Mouse (Mus musculus): ENCODE data around the gene Twist1. TPM values are rescaled to one million over a fixed set of nuclear protein-coding genes. Genes with fewer than 3 reads are reported as not detected.
A peak's percentile ranks its signal among the peaks of the same experiment; 100 is the strongest.

The Twist1 gene
- polyA plus RNA-seq, 1 experiment from 2014 or later = 46.6 TPM

- peak; percentile 37; the same call in 1 of the 2 replicates for ATAC-seq (ENCODE audit: low FRiP score, low read depth)
- Histone ChIP-seq H3K4me2 (replicated peaks) (peak overlapping the region; percentile 80), H3K9me3 (no peaks in the 10 kb centered on the region), H3K9ac (peak overlapping the region; percentile 66), H3K4me3 (peak overlapping the region; percentile 43), H3K4me1 (peaks cover 47% of the 10 kb centered on the region), H3K27ac (peak overlapping the region; percentile 90), H3K36me3 (0 out of 2 replicates have a peak, but pooled peaks cover 3% of the 10 kb centered on the region), H3K27me3 (peaks cover 15% of the 10 kb centered on the region; the same call in 1 of the 2 replicates)
- WGBS = under 1% methylated on average over 37 of the region's 37 CpGs
Measured at GRCm38 (mm10) chr12:33968041-33968897, 10.8 kb downstream of the Twist1 start.

- WGBS = 31% methylated on average over 4 of the region's 4 CpGs
Measured at GRCm38 (mm10) chr12:33968898-33969178, 11.4 kb downstream of the Twist1 start.

DNA sequence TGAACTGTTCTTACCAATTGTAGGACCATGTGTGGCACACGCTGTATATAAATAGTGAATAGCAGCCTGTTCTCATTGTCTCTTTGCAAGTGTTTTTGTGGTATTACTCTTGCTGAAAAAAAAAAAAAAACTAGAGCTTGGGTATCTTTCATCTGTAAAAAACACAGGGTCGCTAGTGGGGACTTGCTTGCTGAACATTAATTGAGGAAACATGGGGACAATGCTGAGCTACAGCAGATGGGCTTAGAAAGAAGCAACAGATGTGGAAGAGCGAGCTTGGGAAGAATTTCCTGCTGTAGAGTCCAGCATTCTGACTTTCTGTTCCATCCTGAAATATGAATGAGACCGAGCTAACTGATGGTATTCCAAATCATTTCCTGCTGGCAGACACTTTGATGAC is 22.7 kb downstream of the Twist1 start:
- no peak for ATAC-seq (ENCODE audit: low FRiP score, low read depth)

More at GRCm38 (mm10) chr12:33968898-33969178, 11.4 kb downstream of the Twist1 start:
- ATAC-seq (ENCODE audit: low FRiP score, low read depth) = no peak
- Histone ChIP-seq H3K4me3 (peak overlapping the region; percentile 43), H3K27me3 (peaks cover 12% of the 10 kb centered on the region; the same call in 1 of the 2 replicates), H3K4me2 (replicated peaks) (peak overlapping the region; percentile 80), H3K27ac (peak overlapping the region; percentile 90; the same call in 1 of the 2 replicates), H3K36me3 (0 out of 2 replicates have a peak, but pooled peaks cover 3% of the 10 kb centered on the region), H3K9ac (peak overlapping the region; percentile 66; the same call in 1 of the 2 replicates), H3K4me1 (peaks cover 41% of the 10 kb centered on the region), H3K9me3 (no peaks in the 10 kb centered on the region)

GRCm38 (mm10) chr12:33981433-33981832 is 24.0 kb downstream of the Twist1 start:
- H3K4me2 ChIP-seq (replicated peaks) = 0 out of 2 replicates have a peak overlapping the region, but pooled peaks have one; percentile 17
- no peaks in the 10 kb centered on the region for H3K27me3 ChIP-seq
- H3K36me3 ChIP-seq = no peaks in the 10 kb centered on the region
- no peak overlapping the region for H3K9ac ChIP-seq
- 7% methylated on average over 7 of the region's 7 CpGs for WGBS
- no peaks in the 10 kb centered on the region for H3K9me3 ChIP-seq
- ATAC-seq (ENCODE audit: low FRiP score, low read depth) = no peak
- no peak overlapping the region for H3K4me3 ChIP-seq
- H3K27ac ChIP-seq = no peak overlapping the region
- H3K4me1 ChIP-seq = peaks cover 7% of the 10 kb centered on the region

More for the DNA sequence above, 22.7 kb downstream of the Twist1 start:
- H3K27me3 ChIP-seq = no peaks in the 10 kb centered on the region
- no peak overlapping the region for H3K27ac ChIP-seq
- H3K9me3 ChIP-seq = no peaks in the 10 kb centered on the region
- H3K4me3 ChIP-seq = no peak overlapping the region
- H3K9ac ChIP-seq = no peak overlapping the region
- no peaks in the 10 kb centered on the region for H3K36me3 ChIP-seq
- WGBS = 62% methylated on average over 4 of the region's 4 CpGs
- peaks cover 7% of the 10 kb centered on the region for H3K4me1 ChIP-seq
- H3K4me2 ChIP-seq (replicated peaks) = no peak overlapping the region

GRCm38 (mm10) chr12:33993127-33993526 is 35.7 kb downstream of the Twist1 start:
- 88% methylated on average over 3 of the region's 3 CpGs for WGBS

More at GRCm38 (mm10) chr12:33993127-33993526, 35.7 kb downstream of the Twist1 start:
- Histone ChIP-seq H3K9ac (no peak overlapping the region), H3K9me3 (no peaks in the 10 kb centered on the region), H3K4me3 (no peak overlapping the region), H3K27ac (no peak overlapping the region), H3K4me2 (replicated peaks) (no peak overlapping the region), H3K27me3 (no peaks in the 10 kb centered on the region), H3K4me1 (no peaks in the 10 kb centered on the region), H3K36me3 (no peaks in the 10 kb centered on the region)
- no peak for ATAC-seq (ENCODE audit: low FRiP score, low read depth)

Other genes starting within 250 kb of the Twist1 start
- gene Ferd3l, start 29.2 kb upstream of the Twist1 start, polyA plus RNA-seq (2015; fragmentation: Nextera tagmentation; extraction: Ambion mirVana) = not detected in 2 replicates

All from limb, embryonic 13.5 days (tissue).